In genomic region chr9:41474244-41474944, GRCm38 (mm10) we compare ENCODE assay signal across 8 mouse cellular contexts.
A peak's percentile ranks its signal among the peaks of the same experiment; 100 is the strongest.
DNase-seq lines count a peak whose midpoint lies in the region; ATAC-seq and TF ChIP-seq lines count a peak whose summit lies in the region.

No protein-coding gene starts in this region.

- no peaks in the 10 kb centered on the region; the same call in 1 of the 2 replicates for H3K4me1 ChIP-seq in bone marrow, adult 2 months (ENCODE audit: control insufficient read depth, insufficient read depth, low read length)
- H3K4me1 ChIP-seq in embryonic fibroblast, embryonic 13.5 days (ENCODE audit: control insufficient read depth, insufficient read depth, low read length) = peaks cover 13% of the 10 kb centered on the region
- peaks cover 31% of the 10 kb centered on the region for H3K4me1 ChIP-seq in heart, embryonic 13.5 days
- H3K4me1 ChIP-seq in liver, embryonic 13.5 days (replicated peaks) = no peaks in the 10 kb centered on the region
- H3K4me1 ChIP-seq in neural tube, embryonic 14.5 days (ENCODE audit: control insufficient read depth, insufficient read depth, low read length) = peaks cover 15% of the 10 kb centered on the region; the same call in 1 of the 2 replicates

- H3K27me3 ChIP-seq in heart, embryonic 13.5 days (replicated peaks) = no peaks in the 10 kb centered on the region
- H3K27me3 ChIP-seq in liver, embryonic 13.5 days = no peaks in the 10 kb centered on the region
- no peaks in the 10 kb centered on the region for H3K27me3 ChIP-seq in neural tube, embryonic 14.5 days (ENCODE audit: control insufficient read depth, insufficient read depth, low read length)

- peak overlapping the region; percentile 75 for H3K9ac ChIP-seq in heart, embryonic 13.5 days
- H3K9ac ChIP-seq in liver, embryonic 13.5 days = no peak overlapping the region
- no peak overlapping the region for H3K9ac ChIP-seq in neural tube, embryonic 14.5 days (replicated peaks; ENCODE audit: low read depth, low read length)

- WGBS in bone marrow, adult 2 months = 42% methylated on average over 11 of the region's 11 CpGs
- WGBS in heart, embryonic 13.5 days = 42% methylated on average over 11 of the region's 11 CpGs
- 39% methylated on average over 11 of the region's 11 CpGs for WGBS in liver, embryonic 13.5 days (ENCODE audit: insufficient replicate concordance)
- WGBS in neural tube, embryonic 14.5 days = 32% methylated on average over 11 of the region's 11 CpGs

- TF ChIP-seq CTCF in bone marrow, adult 2 months (IDR thresholded peaks at IDR 0.05; ENCODE audit: control insufficient read depth, insufficient read depth, low read length) = peak; percentile 73
- TF ChIP-seq CTCF in embryonic fibroblast, embryonic 13.5 days (IDR thresholded peaks at IDR 0.05; ENCODE audit: borderline replicate concordance, insufficient read depth, low read length) = peak; percentile 76

- no peak overlapping the region for H3K27ac ChIP-seq in bone marrow, adult 2 months (ENCODE audit: control insufficient read depth, insufficient read depth, low read depth, low read length, poor library complexity)
- H3K27ac ChIP-seq in embryonic fibroblast, embryonic 13.5 days (ENCODE audit: insufficient read depth, low read length) = peak overlapping the region; percentile 99
- H3K27ac ChIP-seq in heart, embryonic 13.5 days (replicated peaks) = peak overlapping the region; percentile 82
- no peak overlapping the region for H3K27ac ChIP-seq in liver, embryonic 13.5 days
- peak overlapping the region; percentile 52 for H3K27ac ChIP-seq in neural tube, embryonic 14.5 days (ENCODE audit: low read depth, low read length)

- H3K4me2 ChIP-seq in heart, embryonic 13.5 days = peak overlapping the region; percentile 58
- no peak overlapping the region for H3K4me2 ChIP-seq in liver, embryonic 13.5 days
- no peak overlapping the region; the same call in 1 of the 2 replicates for H3K4me2 ChIP-seq in neural tube, embryonic 14.5 days (ENCODE audit: low read depth, low read length)

- H3K9me3 ChIP-seq in heart, embryonic 13.5 days = no peaks in the 10 kb centered on the region
- H3K9me3 ChIP-seq in liver, embryonic 13.5 days (replicated peaks) = no peaks in the 10 kb centered on the region
- H3K9me3 ChIP-seq in neural tube, embryonic 14.5 days (ENCODE audit: control insufficient read depth, low read length) = no peaks in the 10 kb centered on the region

- peak; percentile 42 for DNase-seq in A20 (ENCODE audit: low read depth, low spot score)
- DNase-seq in kidney, postnatal 10 days = peak; percentile 92
- DNase-seq in liver, embryonic 13.5 days = peak; percentile 10
- DNase-seq in testis, postnatal 14 days (ENCODE audit: low spot score) = peak; percentile 86

- H3K36me3 ChIP-seq in heart, embryonic 13.5 days = no peaks in the 10 kb centered on the region
- no peaks in the 10 kb centered on the region for H3K36me3 ChIP-seq in liver, embryonic 13.5 days
- no peaks in the 10 kb centered on the region for H3K36me3 ChIP-seq in neural tube, embryonic 14.5 days (ENCODE audit: control insufficient read depth, insufficient read depth, low read length)

- no peak overlapping the region for H3K4me3 ChIP-seq in bone marrow, adult 2 months (replicated peaks; ENCODE audit: control insufficient read depth, low read depth, low read length)
- H3K4me3 ChIP-seq in embryonic fibroblast, embryonic 13.5 days (ENCODE audit: insufficient read depth, low read length) = peak overlapping the region; percentile 26
- peak overlapping the region; percentile 22 for H3K4me3 ChIP-seq in heart, embryonic 13.5 days
- H3K4me3 ChIP-seq in liver, embryonic 13.5 days (replicated peaks) = no peak overlapping the region
- no peak overlapping the region for H3K4me3 ChIP-seq in neural tube, embryonic 14.5 days (ENCODE audit: low read depth, low read length)

- TF ChIP-seq POLR2A in bone marrow, adult 2 months (IDR thresholded peaks at IDR 0.05; ENCODE audit: borderline replicate concordance, control insufficient read depth, low read depth, low read length) = no peak
- no peak; the same call in 1 of the 2 replicates for TF ChIP-seq POLR2A in embryonic fibroblast, embryonic 13.5 days (IDR thresholded peaks at IDR 0.05; ENCODE audit: low read depth, low read length)

- peak; percentile 42; the same call in 1 of the 2 replicates for ATAC-seq in heart, embryonic 13.5 days (ENCODE audit: extremely low read depth, insufficient number of reproducible peaks, low FRiP score, low TSS enrichment)
- no peak for ATAC-seq in liver, embryonic 13.5 days (ENCODE audit: low read depth)
- peak; percentile 90 for ATAC-seq in neural tube, embryonic 14.5 days (ENCODE audit: low read depth)

Comparison
In these comparisons a context has a peak if more than half of its experiments do, and no peak if none do; other contexts are left out.
1. DNase-seq: peak in every context shown above with its lines; median percentile 92 in kidney, postnatal 10 days; 86 in testis, postnatal 14 days; 42 in A20; 10 in liver, embryonic 13.5 days.
2. H3K27ac ChIP-seq: peak in embryonic fibroblast, embryonic 13.5 days (single experiment), heart, embryonic 13.5 days (single experiment) and neural tube, embryonic 14.5 days (single experiment); none in bone marrow, adult 2 months (single experiment) and liver, embryonic 13.5 days (single experiment).
3. H3K4me3 ChIP-seq: peak in embryonic fibroblast, embryonic 13.5 days (single experiment) and heart, embryonic 13.5 days (single experiment); none in bone marrow, adult 2 months (single experiment), liver, embryonic 13.5 days (single experiment) and neural tube, embryonic 14.5 days (single experiment).